Mouse (Mus musculus): ENCODE data around the gene Gpn3. TPM values are rescaled to one million over a fixed set of nuclear protein-coding genes. Genes with fewer than 3 reads are reported as not detected.

The Gpn3 gene
- polyA plus RNA-seq, 1 experiment from 2014 or later = 81.9 TPM

GRCm38 (mm10) chr5:122425550-122425949 lies 53.9 kb downstream of the Gpn3 start:
- DNase-seq (ENCODE audit: low spot score) = no peak
- peaks cover 12% of the 10 kb centered on the region for H3K36me3 ChIP-seq (replicated peaks; ENCODE audit: control insufficient read depth, insufficient read depth, low read depth, low read length)
- 86% methylated on average over 2 of the region's 2 CpGs for WGBS

GRCm38 (mm10) chr5:122430036-122430775 lies 58.5 kb downstream of the Gpn3 start:
- WGBS = 95% methylated on average over 4 of the region's 4 CpGs

More at GRCm38 (mm10) chr5:122425550-122425949, 53.9 kb downstream of the Gpn3 start:
- Histone ChIP-seq H3K4me1 (ENCODE audit: control insufficient read depth, insufficient read depth, low read length) (peaks cover 3% of the 10 kb centered on the region; the same call in 1 of the 2 replicates), H3K4me2 (ENCODE audit: low read depth, low read length) (no peak overlapping the region), H3K9me3 (replicated peaks; ENCODE audit: control insufficient read depth, low read length) (no peaks in the 10 kb centered on the region), H3K4me3 (ENCODE audit: low read depth, low read length) (no peak overlapping the region), H3K9ac (replicated peaks; ENCODE audit: low read length) (no peak overlapping the region), H3K27ac (replicated peaks; ENCODE audit: low read depth, low read length) (no peak overlapping the region), H3K27me3 (ENCODE audit: control insufficient read depth, insufficient read depth, low read length) (no peaks in the 10 kb centered on the region)
- ATAC-seq (replicated peaks; ENCODE audit: insufficient number of reproducible peaks, low FRiP score, low TSS enrichment, low read depth) = no peak

GRCm38 (mm10) chr5:122431221-122431620 lies 59.5 kb downstream of the Gpn3 start:
- Histone ChIP-seq H3K36me3 (replicated peaks; ENCODE audit: control insufficient read depth, insufficient read depth, low read depth, low read length) (peaks cover 29% of the 10 kb centered on the region), H3K4me3 (ENCODE audit: low read depth, low read length) (no peak overlapping the region), H3K27ac (replicated peaks; ENCODE audit: low read depth, low read length) (no peak overlapping the region), H3K9me3 (replicated peaks; ENCODE audit: control insufficient read depth, low read length) (no peaks in the 10 kb centered on the region), H3K27me3 (ENCODE audit: control insufficient read depth, insufficient read depth, low read length) (no peaks in the 10 kb centered on the region), H3K4me1 (ENCODE audit: control insufficient read depth, insufficient read depth, low read length) (no peaks in the 10 kb centered on the region), H3K4me2 (ENCODE audit: low read depth, low read length) (no peak overlapping the region), H3K9ac (replicated peaks; ENCODE audit: low read length) (no peak overlapping the region)
- ATAC-seq (replicated peaks; ENCODE audit: insufficient number of reproducible peaks, low FRiP score, low TSS enrichment, low read depth) = no peak
- DNase-seq (ENCODE audit: low spot score) = no peak
- WGBS = 99% methylated on average over 8 of the region's 8 CpGs

More at GRCm38 (mm10) chr5:122430036-122430775, 58.5 kb downstream of the Gpn3 start:
- Histone ChIP-seq H3K27me3 (ENCODE audit: control insufficient read depth, insufficient read depth, low read length) (no peaks in the 10 kb centered on the region), H3K36me3 (replicated peaks; ENCODE audit: control insufficient read depth, insufficient read depth, low read depth, low read length) (peaks cover 26% of the 10 kb centered on the region), H3K4me1 (ENCODE audit: control insufficient read depth, insufficient read depth, low read length) (no peaks in the 10 kb centered on the region), H3K9ac (replicated peaks; ENCODE audit: low read length) (no peak overlapping the region), H3K4me3 (ENCODE audit: low read depth, low read length) (no peak overlapping the region), H3K4me2 (ENCODE audit: low read depth, low read length) (no peak overlapping the region), H3K27ac (replicated peaks; ENCODE audit: low read depth, low read length) (no peak overlapping the region), H3K9me3 (replicated peaks; ENCODE audit: control insufficient read depth, low read length) (no peaks in the 10 kb centered on the region)
- DNase-seq (ENCODE audit: low spot score) (no peak), ATAC-seq (replicated peaks; ENCODE audit: insufficient number of reproducible peaks, low FRiP score, low TSS enrichment, low read depth) (no peak)

Other genes starting within 250 kb of the Gpn3 start
- gene Ccdc63, start 231.1 kb upstream of the Gpn3 start, polyA plus RNA-seq (2014; fragmentation: Nextera tagmentation; extraction: Ambion mirVana) = not detected in 2 replicates
- gene Ppp1cc, start 213.6 kb upstream of the Gpn3 start, polyA plus RNA-seq (2014; fragmentation: Nextera tagmentation; extraction: Ambion mirVana) = 307 and 311 TPM in 2 replicates
- 10.6 and 10.8 TPM in 2 replicates for gene Hvcn1, start 165.1 kb upstream of the Gpn3 start, polyA plus RNA-seq (2014; fragmentation: Nextera tagmentation; extraction: Ambion mirVana)
- 3.3 and 3.5 TPM in 2 replicates for gene Tctn1, start 107.4 kb upstream of the Gpn3 start, polyA plus RNA-seq (2014; fragmentation: Nextera tagmentation; extraction: Ambion mirVana)
- gene Pptc7, start 87.5 kb upstream of the Gpn3 start, polyA plus RNA-seq (2014; fragmentation: Nextera tagmentation; extraction: Ambion mirVana) = 8.3 and 9.0 TPM in 2 replicates
- gene Rad9b, start 17.6 kb upstream of the Gpn3 start, polyA plus RNA-seq (2014; fragmentation: Nextera tagmentation; extraction: Ambion mirVana) = 9.1 and 10.7 TPM in 2 replicates
- gene Vps29, start 17.5 kb upstream of the Gpn3 start, polyA plus RNA-seq (2014; fragmentation: Nextera tagmentation; extraction: Ambion mirVana) = 194 and 196 TPM in 2 replicates
- 107 TPM in 2 replicates for gene Fam216a, start 488 bp downstream of the Gpn3 start, polyA plus RNA-seq (2014; fragmentation: Nextera tagmentation; extraction: Ambion mirVana)
- 54.1 and 62.3 TPM in 2 replicates for gene Arpc3, start 20.0 kb downstream of the Gpn3 start, polyA plus RNA-seq (2014; fragmentation: Nextera tagmentation; extraction: Ambion mirVana)
- gene Anapc7, start 49.8 kb downstream of the Gpn3 start, polyA plus RNA-seq (2014; fragmentation: Nextera tagmentation; extraction: Ambion mirVana) = 30.3 and 34.1 TPM in 2 replicates
- gene Atp2a2, start 130.3 kb downstream of the Gpn3 start, polyA plus RNA-seq (2014; fragmentation: Nextera tagmentation; extraction: Ambion mirVana) = 34.4 and 37.4 TPM in 2 replicates
- 39.6 and 40.3 TPM in 2 replicates for gene Ift81, start 242.6 kb downstream of the Gpn3 start, polyA plus RNA-seq (2014; fragmentation: Nextera tagmentation; extraction: Ambion mirVana)